Mouse (Mus musculus): ENCODE results near the gene Rnasek. TPM values are rescaled to one million over a fixed set of nuclear protein-coding genes. Genes with fewer than 3 reads are reported as not detected.
A peak's percentile ranks its signal among the peaks of the same experiment; 100 is the strongest.

The Rnasek gene
- polyA plus RNA-seq (2015; fragmentation: Nextera tagmentation; extraction: Ambion mirVana) = 271 and 278 TPM in 2 replicates

- Histone ChIP-seq H3K27ac (replicated peaks) (peak within 1 kb of the TSS; percentile 93), H3K9ac (replicated peaks) (peak within 1 kb of the TSS; percentile 87), H3K4me1 (peaks cover 37% of the 10 kb centered on the region), H3K9me3 (no peaks in the 10 kb centered on the region), H3K4me2 (replicated peaks) (peak within 1 kb of the TSS; percentile 97), H3K4me3 (peak within 1 kb of the TSS; percentile 81), H3K27me3 (no peaks in the 10 kb centered on the region), H3K36me3 (peaks cover 10% of the 10 kb centered on the region)
- peak; percentile 42 for ATAC-seq (replicated peaks)
- WGBS = under 1% methylated on average over 27 of the region's 35 CpGs
Measured at GRCm38 (mm10) chr11:70239541-70240279, at the start of gene Rnasek, which contains the start of gene Gm21988. Rnasek (minus strand) TSS chr11:70239842. Gm21988 (minus strand) TSS chr11:70239830.

GRCm38 (mm10) chr11:70289236-70289635 is 49.6 kb upstream of the Rnasek start:
- WGBS = 35% methylated on average over 6 of the region's 6 CpGs
- Histone ChIP-seq H3K4me1 (no peaks in the 10 kb centered on the region), H3K27ac (replicated peaks) (no peak overlapping the region), H3K36me3 (no peaks in the 10 kb centered on the region), H3K9ac (replicated peaks) (no peak overlapping the region), H3K9me3 (no peaks in the 10 kb centered on the region), H3K4me2 (replicated peaks) (no peak overlapping the region), H3K27me3 (no peaks in the 10 kb centered on the region), H3K4me3 (no peak overlapping the region)
- no peak for ATAC-seq (replicated peaks)

GRCm38 (mm10) chr11:70288102-70288501 is 48.5 kb upstream of the Rnasek start:
- no peaks in the 10 kb centered on the region for H3K9me3 ChIP-seq
- H3K36me3 ChIP-seq = no peaks in the 10 kb centered on the region
- H3K27ac ChIP-seq (replicated peaks) = no peak overlapping the region
- H3K4me2 ChIP-seq (replicated peaks) = no peak overlapping the region
- no peaks in the 10 kb centered on the region for H3K27me3 ChIP-seq
- H3K9ac ChIP-seq (replicated peaks) = no peak overlapping the region
- no peaks in the 10 kb centered on the region for H3K4me1 ChIP-seq
- ATAC-seq (replicated peaks) = no peak
- H3K4me3 ChIP-seq = no peak overlapping the region
- 88% methylated on average over 10 of the region's 10 CpGs for WGBS

GRCm38 (mm10) chr11:70285686-70286085 is 46.0 kb upstream of the Rnasek start:
- no peak overlapping the region for H3K27ac ChIP-seq (replicated peaks)
- no peak overlapping the region for H3K4me2 ChIP-seq (replicated peaks)
- 83% methylated on average over 5 of the region's 5 CpGs for WGBS
- H3K9ac ChIP-seq (replicated peaks) = no peak overlapping the region
- no peaks in the 10 kb centered on the region for H3K9me3 ChIP-seq
- no peaks in the 10 kb centered on the region for H3K4me1 ChIP-seq
- no peak for ATAC-seq (replicated peaks)
- no peak overlapping the region for H3K4me3 ChIP-seq
- no peaks in the 10 kb centered on the region for H3K36me3 ChIP-seq
- H3K27me3 ChIP-seq = no peaks in the 10 kb centered on the region

GRCm38 (mm10) chr11:70284757-70285156 is 45.1 kb upstream of the Rnasek start:
- Histone ChIP-seq H3K9ac (replicated peaks) (no peak overlapping the region), H3K4me3 (no peak overlapping the region), H3K4me2 (replicated peaks) (no peak overlapping the region), H3K4me1 (no peaks in the 10 kb centered on the region), H3K36me3 (no peaks in the 10 kb centered on the region), H3K27me3 (no peaks in the 10 kb centered on the region), H3K27ac (replicated peaks) (no peak overlapping the region), H3K9me3 (no peaks in the 10 kb centered on the region)
- WGBS = 89% methylated on average over 3 of the region's 3 CpGs
- no peak for ATAC-seq (replicated peaks)

GRCm38 (mm10) chr11:70283666-70284065 is 44.0 kb upstream of the Rnasek start:
- WGBS = 82% methylated on average over 4 of the region's 4 CpGs
- no peak for ATAC-seq (replicated peaks)

GRCm38 (mm10) chr11:70280441-70280840 is 40.8 kb upstream of the Rnasek start:
- H3K9ac ChIP-seq (replicated peaks) = no peak overlapping the region
- H3K27me3 ChIP-seq = no peaks in the 10 kb centered on the region
- H3K4me3 ChIP-seq = no peak overlapping the region
- H3K4me2 ChIP-seq (replicated peaks) = no peak overlapping the region
- WGBS = 67% methylated on average over 3 of the region's 3 CpGs
- H3K9me3 ChIP-seq = no peaks in the 10 kb centered on the region
- ATAC-seq (replicated peaks) = no peak
- H3K36me3 ChIP-seq = no peaks in the 10 kb centered on the region
- H3K27ac ChIP-seq (replicated peaks) = no peak overlapping the region
- H3K4me1 ChIP-seq = no peaks in the 10 kb centered on the region

More at GRCm38 (mm10) chr11:70283666-70284065, 44.0 kb upstream of the Rnasek start:
- no peak overlapping the region for H3K4me2 ChIP-seq (replicated peaks)
- H3K27me3 ChIP-seq = no peaks in the 10 kb centered on the region
- no peak overlapping the region for H3K4me3 ChIP-seq
- no peaks in the 10 kb centered on the region for H3K36me3 ChIP-seq
- H3K27ac ChIP-seq (replicated peaks) = no peak overlapping the region
- H3K9me3 ChIP-seq = no peaks in the 10 kb centered on the region
- H3K9ac ChIP-seq (replicated peaks) = no peak overlapping the region
- H3K4me1 ChIP-seq = no peaks in the 10 kb centered on the region

- no peak overlapping the region for H3K9ac ChIP-seq (replicated peaks)
- WGBS = 86% methylated on average over 3 of the region's 3 CpGs
- no peaks in the 10 kb centered on the region for H3K9me3 ChIP-seq
- no peaks in the 10 kb centered on the region for H3K27me3 ChIP-seq
- ATAC-seq (replicated peaks) = no peak
- no peak overlapping the region for H3K4me2 ChIP-seq (replicated peaks)
- H3K4me3 ChIP-seq = no peak overlapping the region
- no peak overlapping the region for H3K27ac ChIP-seq (replicated peaks)
- no peaks in the 10 kb centered on the region for H3K4me1 ChIP-seq
- no peaks in the 10 kb centered on the region for H3K36me3 ChIP-seq
Measured at GRCm38 (mm10) chr11:70278961-70279360, 39.3 kb upstream of the Rnasek start.

GRCm38 (mm10) chr11:70271641-70272040 is 32.0 kb upstream of the Rnasek start:
- Histone ChIP-seq H3K36me3 (no peaks in the 10 kb centered on the region), H3K4me1 (no peaks in the 10 kb centered on the region), H3K9me3 (no peaks in the 10 kb centered on the region), H3K4me2 (replicated peaks) (no peak overlapping the region), H3K27ac (replicated peaks) (no peak overlapping the region), H3K9ac (replicated peaks) (no peak overlapping the region), H3K4me3 (no peak overlapping the region), H3K27me3 (no peaks in the 10 kb centered on the region)
- 84% methylated on average over 7 of the region's 7 CpGs for WGBS
- no peak for ATAC-seq (replicated peaks)

- H3K9ac ChIP-seq (replicated peaks) = no peak overlapping the region
- no peak for ATAC-seq (replicated peaks)
- H3K36me3 ChIP-seq = no peaks in the 10 kb centered on the region
- H3K9me3 ChIP-seq = no peaks in the 10 kb centered on the region
- 77% methylated on average over 1 of the region's 1 CpGs for WGBS
- no peaks in the 10 kb centered on the region; the same call in 1 of the 2 replicates for H3K27me3 ChIP-seq
- H3K4me3 ChIP-seq = no peak overlapping the region
- no peaks in the 10 kb centered on the region for H3K4me1 ChIP-seq
- H3K4me2 ChIP-seq (replicated peaks) = no peak overlapping the region
- H3K27ac ChIP-seq (replicated peaks) = no peak overlapping the region
Measured at GRCm38 (mm10) chr11:70266405-70266804, 26.8 kb upstream of the Rnasek start.

GRCm38 (mm10) chr11:70265819-70266218 is 26.2 kb upstream of the Rnasek start:
- Histone ChIP-seq H3K9me3 (no peaks in the 10 kb centered on the region), H3K4me1 (no peaks in the 10 kb centered on the region), H3K27me3 (no peaks in the 10 kb centered on the region; the same call in 1 of the 2 replicates), H3K36me3 (no peaks in the 10 kb centered on the region), H3K4me2 (replicated peaks) (no peak overlapping the region), H3K9ac (replicated peaks) (no peak overlapping the region), H3K4me3 (no peak overlapping the region), H3K27ac (replicated peaks) (no peak overlapping the region)
- ATAC-seq (replicated peaks) = no peak
- 82% methylated on average over 4 of the region's 4 CpGs for WGBS

GRCm38 (mm10) chr11:70265252-70265651 is 25.6 kb upstream of the Rnasek start:
- no peaks in the 10 kb centered on the region; the same call in 1 of the 2 replicates for H3K27me3 ChIP-seq

GRCm38 (mm10) chr11:70259035-70259434 is 19.4 kb upstream of the Rnasek start:
- WGBS = 92% methylated on average over 4 of the region's 4 CpGs
- no peak overlapping the region for H3K9ac ChIP-seq (replicated peaks)
- no peak overlapping the region for H3K4me3 ChIP-seq
- H3K4me2 ChIP-seq (replicated peaks) = no peak overlapping the region
- H3K9me3 ChIP-seq = no peaks in the 10 kb centered on the region
- H3K36me3 ChIP-seq = no peaks in the 10 kb centered on the region
- H3K4me1 ChIP-seq = no peaks in the 10 kb centered on the region
- no peak overlapping the region for H3K27ac ChIP-seq (replicated peaks)
- ATAC-seq (replicated peaks) = no peak
- H3K27me3 ChIP-seq = peaks cover 18% of the 10 kb centered on the region

More at GRCm38 (mm10) chr11:70265252-70265651, 25.6 kb upstream of the Rnasek start:
- Histone ChIP-seq H3K27ac (replicated peaks) (no peak overlapping the region), H3K4me3 (no peak overlapping the region), H3K4me2 (replicated peaks) (no peak overlapping the region), H3K36me3 (no peaks in the 10 kb centered on the region), H3K9ac (replicated peaks) (no peak overlapping the region), H3K9me3 (no peaks in the 10 kb centered on the region), H3K4me1 (no peaks in the 10 kb centered on the region)
- WGBS = 61% methylated on average over 3 of the region's 3 CpGs
- no peak for ATAC-seq (replicated peaks)

Measured in forebrain, embryonic 15.5 days (tissue).